Mouse (Mus musculus) heart, adult 2 months (tissue): Measurements from ENCODE around the gene Ppp1r12c.

Source experiments
- CTCF ChIP-seq: fragments of 200-600 bp; IDR thresholded peaks from 2 replicates; pipeline ENCODE4 v1.8.1; 2022; ENCODE audit warnings: antibody characterized with exemption, mild to moderate bottlenecking, moderate library complexity
- EP300 ChIP-seq: fragments of 200-500 bp; IDR thresholded peaks from 2 replicates; pipeline ENCODE4 v1.6.1; 2011; ENCODE audit warnings: low read depth, low read length, control low read depth; ENCODE audit not compliant: insufficient read depth
- POLR2A ChIP-seq: fragments of 200-500 bp; IDR thresholded peaks from 2 replicates; pipeline ENCODE4 v1.6.1; 2011; ENCODE audit warnings: mild to moderate bottlenecking, low read depth, low read length, control low read depth; ENCODE audit not compliant: insufficient read depth

GRCm38 (mm10) chr7:4537181-4537580 is 35.7 kb upstream of the Ppp1r12c start:
- TF ChIP-seq CTCF = no peak
- TF ChIP-seq POLR2A = no peak
- TF ChIP-seq EP300 = no peak
